Mouse (Mus musculus) gastrocnemius, adult 8-10 months (tissue): ENCODE measurements around the gene Tinagl1. TPM values are rescaled to one million over a fixed set of nuclear protein-coding genes. Genes with fewer than 3 reads are reported as not detected.

Experiments
- DNase-seq, 2 experiments: peaks; one replicate each; pipeline ENCODE4 v3.0.0; 2022; ENCODE audit warnings: low spot score in 2 of 2
- total RNA-seq, 4 experiments: library from RNA; stranded (reverse); gene quantifications; 2 replicates each; pipeline ENCODE4 v1.2.4; 2022

Gene Tinagl1
- total RNA-seq, 4 experiments from 2014 or later: 10.2 to 25.2 (median 13.1) TPM

DNA sequence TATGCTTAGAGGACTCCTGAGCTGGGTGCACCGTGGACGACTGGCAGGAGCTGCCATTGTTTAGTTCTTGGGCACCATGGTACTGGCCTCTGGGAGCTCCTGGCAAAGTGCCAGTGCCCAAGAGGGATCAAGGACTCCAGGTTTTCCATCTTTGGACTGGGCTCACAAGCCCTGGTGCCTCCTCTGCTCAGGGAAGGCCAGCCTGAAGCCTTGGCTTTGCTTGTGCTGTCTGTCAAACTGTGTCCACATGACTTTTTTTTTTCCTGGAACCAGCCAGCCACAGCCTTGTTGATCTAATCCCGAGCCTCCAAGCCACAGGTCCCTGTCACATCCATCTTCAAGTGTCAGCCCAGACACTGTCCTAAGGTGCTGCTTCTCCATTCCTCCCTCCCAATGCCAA lies 33.1 kb downstream of the Tinagl1 start:
- DNase-seq: no peak

GRCm38 (mm10) chr4:130140992-130141402 lies 33.9 kb downstream of the Tinagl1 start:
- no peak for DNase-seq

- DNase-seq: no peak
Observed at GRCm38 (mm10) chr4:130139214-130139492, 35.8 kb downstream of the Tinagl1 start, which contains the start of gene Hcrtr1. Hcrtr1 (minus strand) TSS chr4:130139359.

DNA sequence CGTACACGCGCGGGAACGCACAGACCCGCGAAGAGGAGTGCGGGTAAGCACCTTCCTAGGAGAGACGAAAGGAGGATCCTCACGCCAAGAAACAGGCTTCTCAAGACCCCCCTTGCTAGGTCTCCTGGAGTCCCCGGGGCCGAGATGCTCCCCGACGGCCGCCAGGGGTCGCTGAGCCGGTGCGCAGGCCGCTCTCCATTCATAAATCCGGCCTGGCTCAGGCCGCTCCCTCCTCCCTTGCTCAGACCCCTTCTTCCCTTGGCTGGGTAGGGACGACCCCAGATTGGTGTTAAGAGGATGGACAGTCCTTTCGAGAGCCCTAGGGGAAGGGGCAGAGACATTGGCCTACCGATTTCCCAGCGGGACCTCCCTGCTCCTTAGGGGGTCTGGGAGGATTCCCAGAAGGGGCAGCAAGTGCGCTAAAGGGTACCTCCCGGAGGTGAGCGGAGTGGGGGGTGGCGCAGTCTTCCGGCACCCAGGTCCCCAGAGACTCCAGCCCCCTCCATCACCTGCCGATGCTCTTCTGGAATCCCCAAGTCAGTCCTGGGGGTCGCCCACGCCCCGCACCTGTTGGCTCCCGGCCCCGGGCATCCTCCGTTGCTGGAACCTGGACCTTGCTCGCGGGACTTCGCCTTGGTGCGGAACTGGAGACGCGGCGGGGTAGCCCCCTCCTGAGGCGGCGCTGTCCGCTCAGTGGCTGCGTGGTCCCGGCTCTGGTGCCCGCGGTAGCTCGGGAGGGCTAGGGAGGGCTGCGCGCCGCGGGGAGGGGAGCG lies 36.3 kb downstream of the Tinagl1 start:
- DNase-seq: peak; percentile 27 to 31

GRCm38 (mm10) chr4:130133399-130133798 lies 41.5 kb downstream of the Tinagl1 start:
- DNase-seq: no peak

DNA sequence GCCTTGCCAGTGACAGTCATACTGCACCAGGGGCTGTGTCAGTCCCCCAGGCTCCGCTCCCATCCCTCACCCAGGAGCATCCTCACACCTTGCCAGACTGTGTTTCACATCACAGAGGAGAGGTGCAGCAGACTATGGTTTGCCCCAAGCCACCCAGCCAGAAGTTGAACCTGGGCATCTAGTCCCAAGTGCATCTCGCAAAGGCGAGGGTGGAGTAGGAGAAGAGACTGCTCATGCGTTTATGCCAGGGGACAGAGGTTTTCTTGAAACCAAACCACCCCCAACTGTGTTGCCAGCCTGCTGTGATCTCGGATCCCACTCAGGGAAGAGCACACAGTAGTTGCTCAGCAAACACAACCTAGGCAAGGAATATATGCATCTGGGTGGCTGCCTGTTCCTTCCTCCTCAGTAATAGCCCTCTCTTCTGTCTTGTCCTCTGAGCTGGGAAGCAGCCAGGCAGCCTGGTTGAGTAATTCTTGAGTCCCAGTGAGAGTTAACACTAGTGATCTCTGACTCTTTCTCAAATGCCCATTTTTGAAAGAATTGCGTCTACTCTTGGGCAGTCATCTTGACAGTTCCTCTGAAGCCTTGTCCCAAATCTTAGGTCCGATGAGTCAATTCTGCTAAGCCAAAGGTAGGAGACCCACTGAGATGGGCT lies 43.3 kb downstream of the Tinagl1 start:
- no peak for DNase-seq

- DNase-seq: no peak
Observed at GRCm38 (mm10) chr4:130130641-130131350, 44.1 kb downstream of the Tinagl1 start.

DNA sequence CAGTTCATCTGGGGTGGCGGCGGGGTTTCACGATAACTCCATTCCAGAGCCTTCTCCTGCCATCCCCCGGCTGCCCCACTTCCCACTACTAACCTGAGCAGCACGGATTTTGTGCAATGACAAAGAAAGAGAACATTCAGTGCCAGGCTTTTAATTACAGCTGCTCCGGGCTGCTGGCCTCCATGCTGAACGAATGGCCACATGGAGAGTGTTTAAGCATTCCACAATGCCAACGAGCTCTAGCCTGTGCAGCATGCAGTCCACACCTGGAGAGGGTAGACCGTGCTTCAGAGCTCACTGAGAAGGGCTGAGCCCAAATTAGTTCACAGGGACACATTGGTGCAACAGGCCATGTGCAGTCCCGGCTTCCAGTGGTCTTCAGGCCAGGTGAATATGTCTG lies 44.8 kb downstream of the Tinagl1 start:
- no peak for DNase-seq

- DNase-seq: no peak
Observed at GRCm38 (mm10) chr4:130128907-130129306, 46.0 kb downstream of the Tinagl1 start.

- no peak for DNase-seq
Observed at GRCm38 (mm10) chr4:130125935-130126334, 49.0 kb downstream of the Tinagl1 start.

DNA sequence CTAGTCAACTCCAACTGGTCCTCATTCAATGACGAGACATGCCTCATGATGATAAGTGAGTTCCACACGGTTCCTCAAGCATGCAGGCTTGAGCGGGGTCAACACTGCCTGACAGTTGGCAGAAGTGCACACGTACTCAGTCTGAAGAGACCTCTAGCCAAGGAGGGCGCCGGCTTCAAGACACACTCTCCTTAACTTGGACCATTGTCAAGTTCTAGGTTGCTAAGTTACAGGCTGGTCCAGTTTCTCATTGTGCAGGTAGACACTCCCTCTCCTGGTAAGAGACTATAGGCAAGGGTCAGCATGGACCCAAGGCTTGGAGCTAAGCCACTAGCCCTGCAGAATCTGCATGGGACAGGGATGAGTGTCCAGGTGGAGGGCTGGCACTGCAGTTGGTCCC lies 49.8 kb downstream of the Tinagl1 start:
- no peak for DNase-seq

DNA sequence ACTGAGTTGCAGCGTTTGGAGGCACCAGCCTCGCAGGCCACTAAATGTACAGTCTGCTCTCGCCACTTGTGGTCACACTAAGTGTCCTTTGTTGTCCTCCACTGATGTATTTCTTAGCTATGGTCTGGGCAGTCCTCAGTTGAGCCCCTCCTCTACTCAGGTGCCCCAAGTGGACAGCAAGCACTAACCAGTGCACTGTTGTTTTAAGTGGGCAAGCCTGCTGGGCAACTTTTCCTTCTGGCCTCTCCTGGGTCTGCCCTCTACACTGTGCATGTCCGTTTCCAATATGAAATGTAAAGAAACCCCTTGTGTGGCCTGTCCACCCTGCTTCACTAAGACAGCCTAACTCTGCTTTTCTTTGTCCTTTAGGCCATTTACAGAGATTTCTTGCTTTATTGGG lies 50.8 kb downstream of the Tinagl1 start:
- no peak for DNase-seq

DNA sequence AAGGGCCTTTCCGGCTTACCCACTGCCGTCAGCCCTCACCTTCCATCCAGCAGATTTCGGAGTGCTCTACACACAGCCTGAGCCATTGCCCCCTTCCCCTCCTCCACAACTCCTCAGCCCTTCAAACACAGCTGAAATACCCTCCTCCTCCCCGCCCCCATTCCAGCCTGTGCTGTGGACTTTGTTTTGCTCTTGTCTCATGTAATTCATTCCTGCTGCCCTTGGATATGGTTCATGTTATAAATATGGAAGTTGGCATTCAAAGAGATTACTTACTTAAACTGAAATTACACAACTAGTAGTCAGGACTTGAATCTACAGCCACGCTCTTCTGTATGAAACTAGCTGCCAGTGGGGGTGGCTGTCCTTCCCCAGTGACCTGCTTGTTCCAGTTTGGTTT lies 51.9 kb downstream of the Tinagl1 start:
- no peak for DNase-seq

GRCm38 (mm10) chr4:130121560-130121959 lies 53.4 kb downstream of the Tinagl1 start:
- DNase-seq: no peak

- DNase-seq: no peak
Observed at GRCm38 (mm10) chr4:130120752-130121151, 54.2 kb downstream of the Tinagl1 start.

Other genes starting within 250 kb of the Tinagl1 start
- gene Spocd1, start 245.9 kb downstream of the Tinagl1 start, total RNA-seq: not detected
- gene Adgrb2, start 190.3 kb downstream of the Tinagl1 start, total RNA-seq: 1 to 10 TPM in 2 of 4 experiments, under 1 TPM in 2; 0.29 to 2.3 (median 1.1) TPM
- gene Col16a1, start 127.3 kb downstream of the Tinagl1 start, total RNA-seq: 1 to 10 TPM; 1.6 to 4.1 (median 2.3) TPM
- 10 to 100 TPM; 34.5 to 37.3 (median 37.0) TPM for gene Pef1, start 72.6 kb downstream of the Tinagl1 start, total RNA-seq
- gene Hcrtr1, start 35.8 kb downstream of the Tinagl1 start, total RNA-seq: under 1 TPM in 1 of 4 experiments, not detected in 3; 0.22 TPM
- gene Gm853, start 47.3 kb upstream of the Tinagl1 start, total RNA-seq: not detected
- gene Serinc2, start 104.1 kb upstream of the Tinagl1 start, total RNA-seq: 100 to 1,000 TPM in 1 of 4 experiments, 10 to 100 TPM in 3; 73.1 to 119 (median 84.5) TPM
- 1,000 to 10,000 TPM in 1 of 4 experiments, 100 to 1,000 TPM in 3; 564 to 1,027 (median 619) TPM for gene Fabp3, start 133.5 kb upstream of the Tinagl1 start, total RNA-seq
- under 1 TPM in 1 of 4 experiments, not detected in 3; 0.92 TPM for gene Gm10570, start 133.6 kb upstream of the Tinagl1 start, total RNA-seq
- 10 to 100 TPM; 33.9 to 46.4 (median 43.9) TPM for gene Zcchc17, start 184.8 kb upstream of the Tinagl1 start, total RNA-seq
- 10 to 100 TPM; 10.9 to 14.5 (median 12.6) TPM for gene Snrnp40, start 185.0 kb upstream of the Tinagl1 start, total RNA-seq